ENCODE assay signal across 8 mouse cellular contexts in the genomic region with DNA sequence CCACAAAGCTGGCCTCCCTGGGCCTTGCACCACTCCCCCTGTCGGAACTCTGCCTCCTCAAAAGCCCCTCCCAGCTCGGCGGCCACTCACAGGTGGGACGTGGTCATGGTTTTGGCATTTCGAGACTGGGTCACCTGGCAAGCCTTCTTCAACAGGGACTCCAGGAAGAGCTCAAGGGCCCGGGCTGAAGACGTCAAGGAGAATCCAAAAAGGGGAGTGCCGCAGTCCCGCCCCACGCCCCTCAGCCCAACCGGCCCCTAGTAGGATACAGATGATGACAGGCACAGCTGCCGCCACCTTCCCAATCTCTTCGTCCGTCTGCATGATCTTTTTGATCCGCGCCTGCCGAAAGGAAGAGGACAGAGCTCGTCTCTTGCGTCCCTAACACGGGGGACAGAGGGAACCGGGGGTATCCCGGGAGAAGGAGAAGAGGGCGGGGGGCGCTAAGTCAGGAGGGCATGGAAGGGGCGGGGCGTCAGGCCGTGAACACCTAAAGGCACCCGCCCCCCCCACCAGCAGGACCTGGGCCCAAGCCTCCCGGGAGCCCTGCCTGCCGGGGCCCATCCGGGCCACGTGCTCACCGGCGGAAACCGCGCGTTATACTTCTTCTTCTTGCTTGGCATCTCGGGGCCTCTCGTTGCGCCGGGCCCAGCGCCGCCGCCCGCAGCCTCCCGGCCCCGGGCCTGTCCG. TPM values are rescaled to one million over a fixed set of nuclear protein-coding genes. Genes with fewer than 3 reads are reported as not detected.
DNase-seq lines count a peak whose midpoint lies in the region; ATAC-seq lines count a peak whose summit lies in the region.

No protein-coding gene starts in this region.

- 1% methylated on average over 41 of the region's 48 CpGs for WGBS in hindbrain, embryonic 16.5 days
- WGBS in limb, embryonic 15.5 days, result 1% methylated on average over 42 of the region's 48 CpGs
- WGBS in midbrain, embryonic 13.5 days, result 2% methylated on average over 29 of the region's 48 CpGs

- H3K9ac ChIP-seq in hindbrain, embryonic 16.5 days (ENCODE audit: low read depth, low read length), result peak overlapping the region; percentile 90
- peak overlapping the region; percentile 80 for H3K9ac ChIP-seq in limb, embryonic 15.5 days
- H3K9ac ChIP-seq in midbrain, embryonic 13.5 days (replicated peaks), result peak overlapping the region; percentile 89

- peak; percentile 62 for ATAC-seq in hindbrain, embryonic 16.5 days
- ATAC-seq in limb, embryonic 15.5 days (ENCODE audit: insufficient number of reproducible peaks, low FRiP score, low TSS enrichment, low read depth), result peak; percentile 68
- ATAC-seq in midbrain, embryonic 13.5 days, result peak; percentile 62

- peak overlapping the region; percentile 76 for H3K4me3 ChIP-seq in hindbrain, embryonic 16.5 days (ENCODE audit: low read length)
- H3K4me3 ChIP-seq in limb, embryonic 15.5 days, result peak overlapping the region; percentile 81
- peak overlapping the region; percentile 69 for H3K4me3 ChIP-seq in midbrain, embryonic 13.5 days (replicated peaks)

- peaks cover 11% of the 10 kb centered on the region for H3K36me3 ChIP-seq in hindbrain, embryonic 16.5 days (ENCODE audit: control insufficient read depth, insufficient read depth, low read length)
- peaks cover 47% of the 10 kb centered on the region for H3K36me3 ChIP-seq in limb, embryonic 15.5 days
- H3K36me3 ChIP-seq in midbrain, embryonic 13.5 days, result peaks cover 49% of the 10 kb centered on the region

- peak overlapping the region; percentile 88 for H3K4me2 ChIP-seq in hindbrain, embryonic 16.5 days (ENCODE audit: low read length)
- peak overlapping the region; percentile 83 for H3K4me2 ChIP-seq in limb, embryonic 15.5 days
- peak overlapping the region; percentile 92 for H3K4me2 ChIP-seq in midbrain, embryonic 13.5 days (replicated peaks)

- no peaks in the 10 kb centered on the region for H3K27me3 ChIP-seq in hindbrain, embryonic 16.5 days (replicated peaks; ENCODE audit: control insufficient read depth, insufficient read depth, low read length)
- no peaks in the 10 kb centered on the region for H3K27me3 ChIP-seq in limb, embryonic 15.5 days
- H3K27me3 ChIP-seq in midbrain, embryonic 13.5 days, result no peaks in the 10 kb centered on the region

- H3K9me3 ChIP-seq in hindbrain, embryonic 16.5 days (ENCODE audit: control insufficient read depth, low read length), result no peaks in the 10 kb centered on the region
- H3K9me3 ChIP-seq in limb, embryonic 15.5 days, result no peaks in the 10 kb centered on the region
- no peaks in the 10 kb centered on the region for H3K9me3 ChIP-seq in midbrain, embryonic 13.5 days

- DNase-seq in layer of hippocampus, adult 11-12 months (ENCODE audit: low spot score), result peak; percentile 66
- DNase-seq in layer of hippocampus, adult 9-10 months (ENCODE audit: low spot score), result no peak
- peak; percentile 82 for DNase-seq in cerebellum, adult 9-10 months
- DNase-seq in frontal cortex, postnatal 36 days (ENCODE audit: low spot score in 2 of 2), result peak; percentile 59
- DNase-seq in spleen, postnatal 14 days (ENCODE audit: low spot score in 2 of 2), result peak; percentile 44 to 49

- peak overlapping the region; percentile 92 for H3K27ac ChIP-seq in hindbrain, embryonic 16.5 days (ENCODE audit: low read depth, low read length)
- H3K27ac ChIP-seq in limb, embryonic 15.5 days, result peak overlapping the region; percentile 95
- H3K27ac ChIP-seq in midbrain, embryonic 13.5 days, result peak overlapping the region; percentile 91

- peaks cover 32% of the 10 kb centered on the region for H3K4me1 ChIP-seq in hindbrain, embryonic 16.5 days (ENCODE audit: control insufficient read depth, insufficient read depth, low read depth, low read length)
- peaks cover 40% of the 10 kb centered on the region for H3K4me1 ChIP-seq in limb, embryonic 15.5 days
- peaks cover 48% of the 10 kb centered on the region for H3K4me1 ChIP-seq in midbrain, embryonic 13.5 days (replicated peaks)

RNA-seq across cellular contexts. Expression of a gene that starts 0.5 kb away (rescaled TPM):
- 301 and 318 TPM in 2 replicates for polyA plus RNA-seq in hindbrain, embryonic 16.5 days (2015; fragmentation: Nextera tagmentation; extraction: Ambion mirVana)
- 254 and 257 TPM in 2 replicates for polyA plus RNA-seq in limb, embryonic 15.5 days (2015; fragmentation: Nextera tagmentation; extraction: Ambion mirVana)
- polyA plus RNA-seq in midbrain, embryonic 13.5 days (2015; fragmentation: Nextera tagmentation; extraction: Ambion mirVana), result 303 and 313 TPM in 2 replicates

RNA-seq across cellular contexts. Expression of a gene that starts 0.7 kb away (rescaled TPM):
- polyA plus RNA-seq in hindbrain, embryonic 16.5 days (2015; fragmentation: Nextera tagmentation; extraction: Ambion mirVana), result 38.5 and 72.7 TPM in 2 replicates
- polyA plus RNA-seq in limb, embryonic 15.5 days (2015; fragmentation: Nextera tagmentation; extraction: Ambion mirVana), result 68.6 and 69.9 TPM in 2 replicates
- 51.6 and 60.3 TPM in 2 replicates for polyA plus RNA-seq in midbrain, embryonic 13.5 days (2015; fragmentation: Nextera tagmentation; extraction: Ambion mirVana)

RNA-seq across cellular contexts. Expression of a gene that starts 21.9 kb away (rescaled TPM):
- polyA plus RNA-seq in hindbrain, embryonic 16.5 days (2015; fragmentation: Nextera tagmentation; extraction: Ambion mirVana), result 0.36 TPM in 1 of 2 replicates, not detected in the other
- 0.42 TPM in 1 of 2 replicates, not detected in the other for polyA plus RNA-seq in limb, embryonic 15.5 days (2015; fragmentation: Nextera tagmentation; extraction: Ambion mirVana)
- polyA plus RNA-seq in midbrain, embryonic 13.5 days (2015; fragmentation: Nextera tagmentation; extraction: Ambion mirVana), result 0.32 and 0.55 TPM in 2 replicates

RNA-seq across cellular contexts. Expression of a gene that starts 23.1 kb away (rescaled TPM):
- not detected in 2 replicates for polyA plus RNA-seq in hindbrain, embryonic 16.5 days (2015; fragmentation: Nextera tagmentation; extraction: Ambion mirVana)
- not detected in 2 replicates for polyA plus RNA-seq in limb, embryonic 15.5 days (2015; fragmentation: Nextera tagmentation; extraction: Ambion mirVana)
- not detected in 2 replicates for polyA plus RNA-seq in midbrain, embryonic 13.5 days (2015; fragmentation: Nextera tagmentation; extraction: Ambion mirVana)

RNA-seq across cellular contexts. Expression of a gene that starts 33.5 kb away (rescaled TPM):
- polyA plus RNA-seq in hindbrain, embryonic 16.5 days (2015; fragmentation: Nextera tagmentation; extraction: Ambion mirVana), result 11.4 and 12.4 TPM in 2 replicates
- 6.6 and 6.9 TPM in 2 replicates for polyA plus RNA-seq in limb, embryonic 15.5 days (2015; fragmentation: Nextera tagmentation; extraction: Ambion mirVana)
- 6.9 and 9.7 TPM in 2 replicates for polyA plus RNA-seq in midbrain, embryonic 13.5 days (2015; fragmentation: Nextera tagmentation; extraction: Ambion mirVana)
